Mouse (Mus musculus) left cerebral cortex, adult 2 months (tissue): ENCODE results near the gene Sycp2l. TPM values are rescaled to one million over a fixed set of nuclear protein-coding genes. Genes with fewer than 3 reads are reported as not detected.
A peak's percentile ranks its signal among the peaks of the same experiment; 100 is the strongest.

Experiments
- DNase-seq, 2 experiments: peaks; one replicate each; pipeline ENCODE4 v3.0.0; 2021 to 2022; ENCODE audit warnings: low spot score in 2 of 2, mixed read lengths in 1 of 2; ENCODE audit errors: extremely low spot score in 1 of 2
- H3K27ac ChIP-seq: fragments of 200-600 bp; 2 replicates; pipeline ENCODE4 v1.8.1; 2022
- H3K4me3 ChIP-seq: fragments of 200-600 bp; 2 replicates; pipeline ENCODE4 v1.8.1; 2022
- CTCF ChIP-seq: fragments of 200-600 bp; IDR thresholded peaks from 2 replicates; pipeline ENCODE4 v1.8.1; 2022; ENCODE audit warnings: antibody characterized with exemption, mild to moderate bottlenecking, moderate library complexity
- intact Hi-C: fragments of 180-260 bp; cut with DNase I; formaldehyde crosslinking; loops from one replicate; pipeline ENCODE4 v1.15.1; 2025
- total RNA-seq, 2 experiments: library from RNA; stranded (reverse); gene quantifications; 2 replicates each; pipeline ENCODE4 v1.2.3; 2021

Gene Sycp2l
- total RNA-seq, 2 experiments from 2014 or later: not detected

DNA sequence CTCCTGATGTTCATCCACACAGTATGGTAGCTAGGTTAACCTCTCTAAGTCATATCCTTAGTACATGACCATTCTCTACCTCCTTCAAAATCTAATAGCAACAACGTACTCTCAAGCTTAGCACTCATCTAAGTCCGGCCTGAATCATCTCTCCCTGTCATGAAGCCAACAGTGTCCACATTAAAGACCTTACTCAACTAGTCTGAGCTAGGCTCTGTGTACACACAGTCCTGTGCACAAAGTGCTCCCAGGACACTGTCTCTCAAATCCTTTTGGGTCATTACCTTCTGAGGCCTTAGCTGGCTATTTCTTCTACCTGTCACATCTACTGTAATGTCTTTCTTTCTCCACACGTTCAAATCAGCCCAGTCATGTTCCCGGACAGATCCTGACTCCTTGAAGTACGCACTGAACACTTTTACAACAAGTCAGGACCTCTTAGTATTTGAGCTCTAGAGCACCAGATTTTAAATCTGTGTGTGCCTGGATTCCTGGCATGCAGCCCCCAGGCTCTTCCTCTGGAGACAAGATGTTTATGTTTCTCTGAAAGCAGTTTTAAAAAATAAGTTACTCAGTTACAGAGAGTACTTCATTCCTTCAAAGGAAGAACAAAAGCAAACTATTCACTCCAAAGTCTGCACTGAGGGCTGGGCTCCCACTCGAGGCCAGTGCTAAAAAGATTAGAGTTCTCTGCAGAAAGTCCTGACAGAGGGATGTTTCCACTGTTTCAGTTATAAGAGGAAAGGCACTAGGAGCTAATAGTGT, 98.6 kb downstream of the Sycp2l start:
- intact Hi-C loops: no loop called here
- Histone ChIP-seq H3K27ac (no peak overlapping the region), H3K4me3 (no peak overlapping the region)
- TF ChIP-seq CTCF: no peak
- DNase-seq: no peak

DNA sequence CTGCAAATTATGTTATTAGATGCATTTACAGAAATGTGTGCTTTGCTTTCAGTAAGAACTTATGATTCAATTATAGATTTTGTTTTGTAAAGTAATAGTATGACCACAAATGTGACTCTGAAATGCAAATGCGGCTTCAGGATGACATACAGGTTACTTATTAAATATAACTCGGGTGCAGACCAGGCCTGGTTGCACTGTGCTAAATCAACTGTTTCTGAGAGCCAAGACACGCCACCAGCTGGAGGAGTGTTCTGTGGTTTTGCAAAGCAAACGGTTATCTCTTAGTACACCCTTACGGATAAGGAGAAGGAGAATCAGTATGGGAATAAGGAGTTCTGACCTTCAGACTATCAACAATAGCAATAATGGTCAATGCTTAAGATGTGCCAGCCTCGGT, 101.6 kb downstream of the Sycp2l start:
- intact Hi-C loops: no loop called here
- no peak overlapping the region for H3K27ac ChIP-seq
- TF ChIP-seq CTCF: no peak
- no peak overlapping the region for H3K4me3 ChIP-seq
- DNase-seq: no peak

DNA sequence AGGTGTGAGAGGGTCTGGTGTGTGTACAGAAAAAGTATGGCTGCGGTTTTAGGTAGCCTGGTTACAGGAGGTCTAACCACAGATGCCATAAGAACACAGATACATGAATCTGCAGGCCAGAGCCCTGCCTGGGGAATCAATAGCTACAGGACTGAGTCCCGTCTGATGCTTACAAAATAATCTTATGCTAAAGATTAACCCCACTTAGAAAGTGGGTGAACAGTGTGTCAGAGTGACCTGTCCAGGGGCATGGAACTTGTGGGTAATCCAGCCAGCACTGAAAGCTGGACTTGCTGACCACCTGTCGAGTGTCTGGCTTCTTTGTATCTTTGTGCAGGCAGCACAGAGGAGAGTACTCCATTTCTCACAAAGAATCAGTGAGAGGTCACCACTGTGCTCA, 102.1 kb downstream of the Sycp2l start:
- TF ChIP-seq CTCF: no peak
- DNase-seq: no peak
- intact Hi-C loops: no loop called here
- H3K27ac ChIP-seq: no peak overlapping the region
- no peak overlapping the region for H3K4me3 ChIP-seq

DNA sequence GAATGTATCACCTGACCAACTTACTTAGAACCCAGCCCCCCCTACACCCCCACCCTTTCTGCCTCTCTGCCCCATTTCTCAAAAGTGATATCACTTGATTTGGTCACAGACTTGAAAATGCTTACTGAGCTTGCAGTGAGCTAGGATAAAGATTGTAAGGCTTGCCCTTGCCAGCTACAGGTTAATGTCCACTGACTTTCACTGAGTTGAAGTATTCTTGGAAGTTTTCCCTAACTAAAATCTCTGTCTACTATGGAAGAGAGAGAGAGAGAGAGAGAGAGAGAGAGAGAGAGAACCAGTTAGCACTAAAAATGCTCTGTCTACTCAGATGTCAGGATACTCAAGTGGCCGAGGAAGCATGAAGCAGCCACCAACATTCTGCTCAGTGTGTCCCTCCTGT, 104.9 kb downstream of the Sycp2l start:
- Histone ChIP-seq H3K4me3 (no peak overlapping the region), H3K27ac (no peak overlapping the region)
- intact Hi-C loops: no loop called here
- no peak for TF ChIP-seq CTCF
- no peak for DNase-seq

DNA sequence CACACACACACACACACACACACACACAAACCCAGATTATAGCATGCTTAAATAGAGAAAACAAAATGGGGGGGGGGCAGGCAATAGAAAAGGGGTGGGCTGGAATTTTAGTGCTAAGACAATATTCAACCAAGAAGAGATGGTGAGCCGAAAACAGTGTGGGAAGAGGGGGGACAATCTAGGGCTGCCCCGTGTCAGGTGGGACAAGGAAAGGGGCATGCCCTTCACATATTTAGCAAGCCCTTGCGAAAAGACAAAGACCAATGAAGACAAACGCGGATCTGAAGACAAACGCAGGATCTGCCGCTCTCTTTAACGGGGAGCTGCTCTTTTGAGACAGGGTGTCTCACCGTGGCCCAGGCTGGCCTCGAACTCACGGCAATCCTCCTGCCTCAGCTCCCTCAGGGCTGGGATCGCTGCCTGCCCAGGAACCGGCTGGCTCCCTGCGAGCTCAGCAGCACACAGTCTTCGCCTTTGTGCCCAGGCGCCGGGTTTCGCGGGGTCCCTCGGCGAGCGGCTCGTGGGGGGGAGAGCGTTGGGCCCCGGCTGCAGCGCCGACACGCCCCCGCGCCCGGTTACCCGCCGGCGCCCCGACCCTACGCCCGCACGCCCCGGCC, 105.7 kb downstream of the Sycp2l start:
- DNase-seq: peak in 1 of 2 experiments; percentile 33
- no peak for TF ChIP-seq CTCF
- peak overlapping the region; percentile 40; the same call in 1 of the 2 replicates for H3K27ac ChIP-seq
- intact Hi-C loops: no loop called here
- H3K4me3 ChIP-seq: peak overlapping the region; percentile 63

DNA sequence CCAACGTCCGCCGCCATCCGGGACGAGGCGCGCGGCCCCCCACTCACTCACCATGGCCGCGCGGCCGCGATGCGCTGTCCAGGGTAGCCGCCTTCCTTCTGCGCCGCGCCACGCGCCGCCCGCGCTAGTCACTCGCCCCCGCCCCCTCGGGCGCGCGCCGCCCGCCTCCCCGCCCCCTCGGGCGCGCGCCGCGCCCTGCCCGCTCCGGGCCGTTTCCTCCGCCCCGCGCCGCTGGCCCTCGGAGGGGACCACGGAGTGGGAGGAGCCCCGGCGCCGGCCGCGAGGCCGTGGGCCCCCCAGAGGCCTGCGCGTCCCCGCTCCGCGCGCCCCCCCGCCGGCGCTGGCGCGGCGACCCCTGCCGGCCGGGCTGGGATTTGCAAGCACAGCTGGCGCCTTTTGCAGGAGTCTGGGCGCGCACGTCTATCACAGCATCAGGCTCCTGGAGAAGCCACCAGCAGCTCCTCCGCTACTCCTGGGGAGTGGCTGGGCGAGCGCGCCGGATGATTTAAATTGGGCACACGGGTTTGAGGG, 106.3 kb downstream of the Sycp2l start, which contains the start of gene Elovl2:
Elovl2 (minus strand) TSS at position 102 of the 531 bp plus-strand sequence.
- TF ChIP-seq CTCF: peak; percentile 68
- peak within 1 kb of the TSS; percentile 40; the same call in 1 of the 2 replicates for H3K27ac ChIP-seq
- peak within 1 kb of the TSS; percentile 63 for H3K4me3 ChIP-seq
- peak; percentile 63 to 67 for DNase-seq
- intact Hi-C loops: no loop called here

Other genes starting within 250 kb of the Sycp2l start
- 10 to 100 TPM; 39.4 to 43.7 TPM for gene Pak1ip1, start 113.3 kb upstream of the Sycp2l start, total RNA-seq
- 10 to 100 TPM; 54.7 to 54.9 TPM for gene Tmem14c, start 98.0 kb upstream of the Sycp2l start, total RNA-seq
- 1 to 10 TPM; 3.1 to 3.9 TPM for gene Mak, start 34.6 kb upstream of the Sycp2l start, total RNA-seq
- gene Gcm2, start 3.3 kb upstream of the Sycp2l start, total RNA-seq: not detected
- 10 to 100 TPM; 16.0 to 16.7 TPM for gene Elovl2, start 106.1 kb downstream of the Sycp2l start, total RNA-seq
- 100 to 1,000 TPM; 165 to 181 TPM for gene Smim13, start 135.5 kb downstream of the Sycp2l start, total RNA-seq
- not detected for gene Gm17364, start 159.7 kb downstream of the Sycp2l start, total RNA-seq